Mouse (Mus musculus): ENCODE measurements at regions not wholly inside any gene's neighbourhood (a gene's known extent, or its start where the extent isn't known, plus 50 kb on each side); places are given as distances from the start of the nearest gene placed in this dataset.
A peak's percentile ranks its signal among the peaks of the same experiment; 100 is the strongest.

- Histone ChIP-seq H3K9ac (ENCODE audit: low read depth, low read length) (no peak overlapping the region), H3K27me3 (ENCODE audit: control insufficient read depth, insufficient read depth, low read length) (no peaks in the 10 kb centered on the region), H3K36me3 (ENCODE audit: control insufficient read depth, insufficient read depth, low read length) (no peaks in the 10 kb centered on the region), H3K27ac (no peak overlapping the region), H3K4me3 (no peak overlapping the region), H3K79me2 (replicated peaks; ENCODE audit: control insufficient read depth, insufficient read depth, low read length) (no peaks in the 10 kb centered on the region), H3K4me1 (ENCODE audit: control insufficient read depth, insufficient read depth, low read length) (no peaks in the 10 kb centered on the region)
- WGBS: 53% methylated on average over 2 of the region's 2 CpGs
- no peak for DNase-seq
- TF ChIP-seq POLR2A (IDR thresholded peaks at IDR 0.05; ENCODE audit: insufficient read depth, low read depth, low read length) (no peak), CTCF (IDR thresholded peaks at IDR 0.05) (no peak), EP300 (IDR thresholded peaks at IDR 0.05; ENCODE audit: insufficient read depth, low read depth, low read length) (no peak)
- intact Hi-C loops (cut with DNase I): no loop called here
These were observed 110.8 kb upstream of the Pdzrn3 start for GRCm38 (mm10) chr6:101488466-101488865.

DNA sequence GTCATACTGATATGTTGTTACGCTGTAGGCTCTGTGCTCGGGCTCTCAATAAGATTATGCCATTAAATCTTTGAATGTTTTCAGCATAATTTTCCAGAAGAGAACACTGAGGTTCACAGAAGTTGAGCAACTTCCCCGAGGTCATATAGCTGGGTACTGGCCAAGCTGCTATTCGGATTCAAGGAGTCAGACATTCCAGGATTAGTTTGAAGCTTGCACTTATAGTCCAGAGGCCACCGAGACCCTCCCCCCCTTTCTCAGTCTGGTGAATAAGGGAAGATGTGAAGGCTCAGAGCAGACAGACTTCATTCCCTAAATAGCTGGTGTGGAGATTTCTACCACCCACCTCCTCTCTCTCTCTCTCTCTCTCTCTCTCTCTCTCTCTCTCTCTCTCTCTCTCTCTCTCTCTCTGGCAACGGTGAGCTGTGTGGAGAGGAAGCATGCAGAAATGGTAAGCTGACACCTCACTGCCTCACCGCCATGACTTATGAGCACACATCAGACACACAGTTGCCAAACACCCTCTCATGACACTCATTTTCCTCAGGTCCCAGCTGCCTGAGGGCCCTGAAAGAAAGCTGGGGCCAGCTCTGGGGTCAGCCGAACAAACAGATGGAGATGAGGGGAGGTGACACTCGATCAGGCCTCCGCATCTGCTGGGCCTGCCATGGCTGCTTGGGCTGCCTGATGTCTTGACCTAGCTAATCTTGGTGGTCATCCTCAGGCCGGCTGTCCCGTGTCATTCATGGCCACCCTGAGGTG lies 107.0 kb upstream of the Pdzrn3 start:
- no peak for DNase-seq
- Histone ChIP-seq H3K27ac (no peak overlapping the region), H3K9ac (ENCODE audit: low read depth, low read length) (no peak overlapping the region), H3K79me2 (replicated peaks; ENCODE audit: control insufficient read depth, insufficient read depth, low read length) (no peaks in the 10 kb centered on the region), H3K36me3 (ENCODE audit: control insufficient read depth, insufficient read depth, low read length) (no peaks in the 10 kb centered on the region), H3K4me1 (ENCODE audit: control insufficient read depth, insufficient read depth, low read length) (no peaks in the 10 kb centered on the region), H3K4me3 (no peak overlapping the region), H3K27me3 (ENCODE audit: control insufficient read depth, insufficient read depth, low read length) (no peaks in the 10 kb centered on the region)
- WGBS: 74% methylated on average over 11 of the region's 12 CpGs
- intact Hi-C loops (cut with DNase I): no loop called here
- TF ChIP-seq EP300 (IDR thresholded peaks at IDR 0.05; ENCODE audit: insufficient read depth, low read depth, low read length): no peak
- no peak for TF ChIP-seq CTCF (IDR thresholded peaks at IDR 0.05)
- TF ChIP-seq POLR2A (IDR thresholded peaks at IDR 0.05; ENCODE audit: insufficient read depth, low read depth, low read length): no peak

DNA sequence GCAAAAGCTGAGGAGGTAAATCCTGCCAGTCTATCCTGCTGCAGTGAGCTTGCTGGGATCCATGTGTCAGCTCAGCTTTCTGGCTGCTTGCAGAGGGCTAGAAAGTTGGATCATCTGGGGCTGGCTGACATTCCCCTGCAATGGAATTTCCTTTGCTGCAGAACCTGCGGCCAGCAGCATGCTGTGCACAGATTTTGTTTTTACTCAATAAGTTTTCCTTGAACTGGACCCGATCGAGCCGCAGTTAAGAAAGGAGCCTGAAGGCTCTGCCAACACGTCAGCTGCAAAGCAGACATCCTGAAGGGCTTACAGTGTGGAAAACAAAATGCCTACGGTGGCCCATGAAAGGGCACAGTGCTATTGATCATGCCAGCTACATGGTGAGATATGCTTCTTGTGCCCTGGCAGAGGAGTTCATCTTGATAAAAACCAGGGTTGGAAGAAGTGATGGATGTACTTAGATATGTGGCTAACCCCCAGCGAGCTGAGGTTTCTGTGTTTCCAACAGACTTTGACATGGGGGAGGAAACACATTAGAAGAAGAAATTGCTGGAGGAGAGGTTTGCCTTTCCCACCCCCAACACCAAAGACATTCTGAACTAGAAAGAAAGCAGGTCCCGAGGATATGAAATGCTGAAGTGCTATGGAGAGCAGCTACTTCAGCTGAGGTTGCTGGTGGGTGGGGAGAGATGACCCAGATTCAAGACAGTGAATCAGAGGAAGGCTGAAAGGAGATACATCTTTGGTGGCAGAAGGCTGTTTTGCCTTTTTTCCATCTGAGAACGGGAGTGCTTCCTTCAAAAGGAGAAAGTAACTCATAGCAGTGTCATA lies 105.2 kb upstream of the Pdzrn3 start:
- 34% methylated on average over 9 of the region's 9 CpGs for WGBS
- Histone ChIP-seq H3K36me3 (ENCODE audit: control insufficient read depth, insufficient read depth, low read length) (no peaks in the 10 kb centered on the region), H3K9ac (ENCODE audit: low read depth, low read length) (no peak overlapping the region), H3K4me1 (ENCODE audit: control insufficient read depth, insufficient read depth, low read length) (no peaks in the 10 kb centered on the region), H3K27ac (no peak overlapping the region; the same call in 1 of the 2 replicates), H3K4me3 (no peak overlapping the region), H3K27me3 (ENCODE audit: control insufficient read depth, insufficient read depth, low read length) (no peaks in the 10 kb centered on the region), H3K79me2 (replicated peaks; ENCODE audit: control insufficient read depth, insufficient read depth, low read length) (no peaks in the 10 kb centered on the region)
- TF ChIP-seq EP300 (IDR thresholded peaks at IDR 0.05; ENCODE audit: insufficient read depth, low read depth, low read length): no peak
- no peak for TF ChIP-seq CTCF (IDR thresholded peaks at IDR 0.05)
- TF ChIP-seq POLR2A (IDR thresholded peaks at IDR 0.05; ENCODE audit: insufficient read depth, low read depth, low read length): no peak
- intact Hi-C loops (cut with DNase I): no loop called here
- peak; percentile 39 to 56 for DNase-seq

DNA sequence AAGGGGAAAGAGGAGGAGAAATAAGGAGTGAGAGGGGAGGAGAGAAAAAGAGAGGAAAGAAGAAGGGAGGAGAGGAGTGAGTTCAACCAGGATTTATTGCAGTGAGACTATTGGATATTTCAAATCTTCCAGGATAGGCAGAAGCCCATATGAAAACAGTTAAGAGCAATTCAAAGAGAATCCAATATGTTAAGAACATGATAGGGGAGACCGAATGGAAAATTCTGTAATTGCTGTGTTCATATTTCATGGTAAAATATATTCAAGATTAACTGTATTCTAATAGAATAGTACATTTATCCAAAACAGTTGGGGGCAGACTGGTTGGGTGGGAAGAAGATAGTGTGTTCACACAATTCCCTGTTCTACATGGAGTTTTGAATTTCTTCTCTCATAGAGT lies 96.3 kb upstream of the Pdzrn3 start:
- Histone ChIP-seq H3K79me2 (replicated peaks; ENCODE audit: control insufficient read depth, insufficient read depth, low read length) (no peaks in the 10 kb centered on the region), H3K4me3 (no peak overlapping the region), H3K4me1 (ENCODE audit: control insufficient read depth, insufficient read depth, low read length) (no peaks in the 10 kb centered on the region), H3K27ac (no peak overlapping the region), H3K36me3 (ENCODE audit: control insufficient read depth, insufficient read depth, low read length) (no peaks in the 10 kb centered on the region), H3K9ac (ENCODE audit: low read depth, low read length) (no peak overlapping the region), H3K27me3 (ENCODE audit: control insufficient read depth, insufficient read depth, low read length) (no peaks in the 10 kb centered on the region)
- intact Hi-C loops (cut with DNase I): no loop called here
- no peak for TF ChIP-seq CTCF (IDR thresholded peaks at IDR 0.05)
- no peak for TF ChIP-seq EP300 (IDR thresholded peaks at IDR 0.05; ENCODE audit: insufficient read depth, low read depth, low read length)
- TF ChIP-seq POLR2A (IDR thresholded peaks at IDR 0.05; ENCODE audit: insufficient read depth, low read depth, low read length): no peak
- DNase-seq: no peak
- WGBS: 90% methylated on average over 1 of the region's 1 CpGs

- Histone ChIP-seq H3K9ac (ENCODE audit: low read depth, low read length) (no peak overlapping the region), H3K4me3 (no peak overlapping the region), H3K36me3 (ENCODE audit: control insufficient read depth, insufficient read depth, low read length) (no peaks in the 10 kb centered on the region), H3K27ac (no peak overlapping the region), H3K27me3 (ENCODE audit: control insufficient read depth, insufficient read depth, low read length) (no peaks in the 10 kb centered on the region), H3K79me2 (replicated peaks; ENCODE audit: control insufficient read depth, insufficient read depth, low read length) (no peaks in the 10 kb centered on the region), H3K4me1 (ENCODE audit: control insufficient read depth, insufficient read depth, low read length) (no peaks in the 10 kb centered on the region)
- no peak for TF ChIP-seq POLR2A (IDR thresholded peaks at IDR 0.05; ENCODE audit: insufficient read depth, low read depth, low read length)
- no peak for TF ChIP-seq EP300 (IDR thresholded peaks at IDR 0.05; ENCODE audit: insufficient read depth, low read depth, low read length)
- peak; percentile 28 for TF ChIP-seq CTCF (IDR thresholded peaks at IDR 0.05)
- intact Hi-C loops (cut with DNase I): no loop called here
- 42% methylated on average over 5 of the region's 5 CpGs for WGBS
- DNase-seq: peak; percentile 23 to 40
These were observed 95.7 kb upstream of the Pdzrn3 start for GRCm38 (mm10) chr6:101473257-101473925.
